Mouse (Mus musculus) stomach, embryonic 15.5 days (tissue): ENCODE data around the gene Med6. TPM values are rescaled to one million over a fixed set of nuclear protein-coding genes. Genes with fewer than 3 reads are reported as not detected.

Source experiments
- ATAC-seq: fragments of 200-750 bp; cut with Nextera tagmentation; 2 replicates; pipeline ENCODE4 v1.8.0; 2017; ENCODE audit warnings: low read depth, moderate number of reproducible peaks, moderate TSS enrichment; ENCODE audit not compliant: insufficient read depth, low FRiP score
- H3K27ac ChIP-seq: fragments of 300-500 bp; sonication (generic); 2 replicates; pipeline ENCODE4 v1.5.1; 2015; ENCODE audit warnings: mild to moderate bottlenecking, inconsistent platforms
- H3K27me3 ChIP-seq: fragments of 300-500 bp; sonication (generic); replicated peaks from 2 replicates; pipeline ENCODE4 v1.6.1; 2015; ENCODE audit warnings: inconsistent platforms
- H3K36me3 ChIP-seq: fragments of 300-500 bp; sonication (generic); 2 replicates; pipeline ENCODE4 v1.6.1; 2015; ENCODE audit warnings: inconsistent platforms
- H3K4me1 ChIP-seq: fragments of 300-500 bp; sonication (generic); 2 replicates; pipeline ENCODE4 v1.6.1; 2015; ENCODE audit warnings: inconsistent platforms
- H3K4me2 ChIP-seq: fragments of 300-500 bp; sonication (generic); 2 replicates; pipeline ENCODE4 v1.6.1; 2015; ENCODE audit warnings: mild to moderate bottlenecking, inconsistent platforms
- H3K4me3 ChIP-seq: fragments of 300-500 bp; sonication (generic); replicated peaks from 2 replicates; pipeline ENCODE4 v1.5.1; 2015; ENCODE audit warnings: inconsistent platforms
- H3K9ac ChIP-seq: fragments of 300-500 bp; sonication (generic); 2 replicates; pipeline ENCODE4 v1.6.1; 2015; ENCODE audit warnings: inconsistent platforms
- H3K9me3 ChIP-seq: fragments of 300-500 bp; sonication (generic); 2 replicates; pipeline ENCODE4 v1.6.1; 2016; ENCODE audit warnings: inconsistent platforms
- WGBS: fragments of 180-500 bp; shearing (Covaris S2); methylation state at CpG from one replicate; pipeline ENCODE4 v1.1.7; 2015; 5-methylcytosine and 5-hydroxymethylcytosine counted together
- polyA plus RNA-seq: library from polyadenylated mRNA; unstranded; fragments of >200 nt; fragmentation: Nextera tagmentation; extraction: Ambion mirVana; gene quantifications from 2 replicates; pipeline ENCODE4 v1.2.1, GENCODE M21; 2015

The Med6 gene
- 66.4 and 67.1 TPM in 2 replicates for polyA plus RNA-seq

DNA sequence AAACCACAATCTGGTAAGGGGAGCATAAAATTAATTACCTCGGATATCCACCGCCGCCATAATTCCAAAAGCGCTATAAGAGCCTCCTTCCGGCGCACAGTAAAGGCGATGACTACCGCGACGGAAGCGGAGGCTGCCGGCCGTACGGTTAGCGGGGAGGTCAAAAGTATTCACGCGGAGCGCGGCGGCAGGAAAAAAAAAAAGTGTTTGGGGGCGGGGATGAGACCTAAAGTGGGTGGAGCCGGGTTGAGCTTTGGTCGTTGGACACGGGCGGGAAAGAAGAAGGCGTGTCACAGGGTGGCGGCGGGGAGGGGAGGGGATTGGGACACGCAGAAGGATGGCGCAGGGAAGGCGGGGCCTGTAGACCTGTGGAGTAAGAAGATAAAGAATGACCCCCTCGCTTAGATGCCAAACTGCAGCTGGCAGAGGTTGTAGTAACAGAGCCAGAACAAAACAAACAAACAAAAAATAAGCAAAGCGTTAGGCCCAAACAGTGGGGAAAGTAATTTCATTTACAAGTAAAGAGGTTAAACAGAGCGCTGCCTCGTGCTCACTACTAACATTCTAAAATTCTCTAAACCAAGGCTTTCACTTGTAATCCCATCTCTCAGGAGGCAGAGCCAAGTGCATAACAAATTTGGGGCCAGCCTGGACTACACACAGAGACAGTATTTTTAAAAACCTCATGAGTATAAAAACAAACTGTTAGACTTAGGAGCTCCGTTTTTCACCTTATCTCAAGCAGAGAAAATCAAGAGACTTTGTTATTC is at the start of gene Med6:
Gene Med6, minus strand, starts transcription at position 107 of the 770 bp plus-strand sequence.
- 3% methylated on average over 36 of the region's 36 CpGs for WGBS

DNA sequence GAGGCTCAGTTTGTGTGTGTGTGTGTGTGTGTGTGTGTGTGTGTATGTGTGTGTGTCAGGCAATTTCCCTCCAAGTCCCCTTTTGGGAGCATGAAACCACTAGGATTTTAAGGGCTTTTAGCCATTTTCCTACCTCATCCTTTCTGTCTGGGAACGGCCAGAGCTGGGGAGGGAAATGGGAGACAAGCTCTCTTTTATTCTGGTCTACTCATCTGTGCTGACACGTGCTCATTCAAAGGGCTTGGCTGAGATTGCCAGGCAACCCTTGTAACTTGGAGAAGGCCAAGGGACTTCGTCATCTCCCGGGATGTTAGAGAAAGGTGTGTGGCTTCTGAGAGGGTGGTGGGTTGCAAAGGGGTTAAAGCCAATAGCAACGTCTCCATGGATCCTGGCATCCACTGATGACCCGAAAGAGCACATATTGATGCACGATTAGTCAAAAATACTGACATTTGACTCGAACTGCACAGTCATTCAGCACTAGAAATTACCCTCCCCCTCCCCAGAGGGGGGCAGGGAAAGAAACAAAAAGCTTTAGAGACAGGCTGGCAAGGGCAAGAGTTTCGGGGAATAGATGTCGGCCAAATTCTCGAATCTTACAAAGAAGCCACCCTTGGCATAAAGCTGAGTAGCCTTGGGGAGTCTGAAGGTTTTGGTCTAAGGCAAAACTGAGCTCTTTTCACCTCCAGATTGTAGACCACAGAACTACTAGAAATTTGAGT is 47.7 kb upstream of the Med6 start:
- WGBS: 64% methylated on average over 11 of the region's 11 CpGs
- Histone ChIP-seq H3K4me2 (no peak overlapping the region), H3K4me3 (no peak overlapping the region), H3K4me1 (no peaks in the 10 kb centered on the region; the same call in 1 of the 2 replicates), H3K27ac (no peak overlapping the region), H3K27me3 (no peaks in the 10 kb centered on the region), H3K9ac (no peak overlapping the region), H3K36me3 (no peaks in the 10 kb centered on the region), H3K9me3 (no peaks in the 10 kb centered on the region)
- no peak for ATAC-seq

More for the DNA sequence above, at the start of gene Med6:
- H3K9me3 ChIP-seq: no peaks in the 10 kb centered on the region
- H3K27me3 ChIP-seq: no peaks in the 10 kb centered on the region
- H3K4me1 ChIP-seq: no peaks in the 10 kb centered on the region; the same call in 1 of the 2 replicates
- H3K4me2 ChIP-seq: peak within 1 kb of the TSS; percentile 71
- H3K9ac ChIP-seq: peak within 1 kb of the TSS; percentile 55
- H3K36me3 ChIP-seq: no peaks in the 10 kb centered on the region; the same call in 1 of the 2 replicates
- H3K4me3 ChIP-seq: peak within 1 kb of the TSS; percentile 71
- H3K27ac ChIP-seq: peak within 1 kb of the TSS; percentile 77
- peak; percentile 97 for ATAC-seq

DNA sequence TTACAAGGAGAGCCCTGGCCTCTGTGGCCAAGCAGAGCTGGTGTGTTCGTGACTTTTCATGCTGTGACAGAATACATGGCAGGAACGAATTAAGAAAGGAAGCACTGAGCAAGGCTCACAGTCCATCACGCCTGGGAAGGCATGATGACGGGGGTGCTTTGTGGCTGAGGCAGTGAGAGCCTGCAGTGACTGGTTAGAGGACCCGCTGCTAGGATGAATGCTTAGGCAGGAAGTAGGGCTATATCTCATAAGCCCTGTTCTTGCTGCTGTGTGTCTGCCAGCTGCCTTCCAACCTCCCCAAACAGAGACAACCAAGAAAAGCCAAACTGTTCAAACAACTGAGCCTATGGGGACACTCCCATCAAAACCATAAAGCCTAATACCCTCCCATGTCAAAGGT is 45.8 kb upstream of the Med6 start:
- ATAC-seq: no peak
- H3K9ac ChIP-seq: no peak overlapping the region
- 50% methylated on average over 5 of the region's 5 CpGs for WGBS
- no peak overlapping the region for H3K4me2 ChIP-seq
- H3K9me3 ChIP-seq: no peaks in the 10 kb centered on the region
- no peaks in the 10 kb centered on the region for H3K36me3 ChIP-seq
- H3K4me1 ChIP-seq: no peaks in the 10 kb centered on the region; the same call in 1 of the 2 replicates
- H3K27me3 ChIP-seq: no peaks in the 10 kb centered on the region
- no peak overlapping the region for H3K27ac ChIP-seq
- no peak overlapping the region for H3K4me3 ChIP-seq

DNA sequence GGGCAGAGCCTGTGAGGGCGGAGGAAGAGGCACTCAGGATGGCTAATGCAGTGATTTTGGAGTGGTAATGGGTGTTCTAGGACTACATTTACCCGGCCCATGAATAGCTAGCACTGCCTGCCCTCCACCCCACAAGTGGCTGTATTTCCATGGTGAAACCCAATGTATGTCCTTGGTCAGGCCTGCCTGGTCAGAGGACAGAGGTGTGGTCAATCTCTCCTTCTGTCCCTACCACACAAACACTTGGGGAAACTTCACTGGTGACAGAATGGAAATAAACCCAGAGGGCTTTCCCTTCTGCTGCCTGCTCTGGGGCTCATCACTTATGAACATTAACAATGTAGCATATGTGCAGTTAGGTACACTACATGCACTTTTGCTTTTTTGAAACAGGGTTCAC is 38.4 kb upstream of the Med6 start:
- Histone ChIP-seq H3K9ac (no peak overlapping the region), H3K4me2 (no peak overlapping the region), H3K4me3 (no peak overlapping the region), H3K27ac (no peak overlapping the region), H3K9me3 (no peaks in the 10 kb centered on the region), H3K4me1 (peaks cover 8% of the 10 kb centered on the region), H3K27me3 (peaks cover 40% of the 10 kb centered on the region), H3K36me3 (no peaks in the 10 kb centered on the region)
- ATAC-seq: no peak
- WGBS: 74% methylated on average over 2 of the region's 2 CpGs

DNA sequence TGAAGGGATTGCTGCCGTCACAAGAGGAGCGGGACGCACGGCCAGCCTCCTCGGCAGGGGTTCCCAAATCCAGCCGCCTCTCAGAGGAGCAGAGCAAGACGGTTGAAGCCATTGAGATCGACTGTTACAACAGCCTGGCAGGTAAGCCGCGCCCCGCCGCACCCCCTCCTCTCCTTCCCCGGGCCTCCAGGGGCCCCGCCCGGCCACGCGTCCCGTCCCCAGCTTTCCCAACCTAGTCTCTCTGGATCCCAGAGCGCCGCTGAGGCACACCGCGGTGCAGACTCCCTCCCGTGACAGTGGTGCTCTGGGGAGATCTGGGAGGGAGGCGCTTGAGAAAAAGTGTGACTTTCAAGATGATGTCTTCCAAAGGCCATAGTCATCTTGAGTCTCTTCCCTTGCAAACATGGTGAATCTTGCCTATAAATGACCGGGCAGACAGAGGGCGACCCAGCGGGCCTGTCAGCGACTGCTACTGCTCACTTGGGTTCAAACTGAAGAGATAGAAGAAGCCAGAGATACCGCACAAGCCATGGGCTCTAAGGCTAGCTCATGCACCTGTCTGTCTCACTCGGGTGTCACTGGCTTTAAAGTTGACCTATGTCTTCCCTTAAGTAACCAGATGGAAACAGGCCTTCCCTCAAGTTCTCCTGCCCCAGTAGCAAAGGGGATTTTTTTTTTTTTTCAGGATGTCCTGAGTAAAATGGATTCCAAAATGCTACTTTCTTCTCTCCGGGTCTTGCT is 37.0 kb upstream of the Med6 start:
- H3K9ac ChIP-seq: peak overlapping the region; percentile 32; the same call in 1 of the 2 replicates
- H3K9me3 ChIP-seq: no peaks in the 10 kb centered on the region
- no peak for ATAC-seq
- H3K27ac ChIP-seq: peak overlapping the region; percentile 87
- peaks cover 40% of the 10 kb centered on the region for H3K27me3 ChIP-seq
- 2% methylated on average over 31 of the region's 31 CpGs for WGBS
- peak overlapping the region; percentile 94 for H3K4me2 ChIP-seq
- peak overlapping the region; percentile 63 for H3K4me3 ChIP-seq
- H3K4me1 ChIP-seq: peaks cover 8% of the 10 kb centered on the region
- H3K36me3 ChIP-seq: no peaks in the 10 kb centered on the region

DNA sequence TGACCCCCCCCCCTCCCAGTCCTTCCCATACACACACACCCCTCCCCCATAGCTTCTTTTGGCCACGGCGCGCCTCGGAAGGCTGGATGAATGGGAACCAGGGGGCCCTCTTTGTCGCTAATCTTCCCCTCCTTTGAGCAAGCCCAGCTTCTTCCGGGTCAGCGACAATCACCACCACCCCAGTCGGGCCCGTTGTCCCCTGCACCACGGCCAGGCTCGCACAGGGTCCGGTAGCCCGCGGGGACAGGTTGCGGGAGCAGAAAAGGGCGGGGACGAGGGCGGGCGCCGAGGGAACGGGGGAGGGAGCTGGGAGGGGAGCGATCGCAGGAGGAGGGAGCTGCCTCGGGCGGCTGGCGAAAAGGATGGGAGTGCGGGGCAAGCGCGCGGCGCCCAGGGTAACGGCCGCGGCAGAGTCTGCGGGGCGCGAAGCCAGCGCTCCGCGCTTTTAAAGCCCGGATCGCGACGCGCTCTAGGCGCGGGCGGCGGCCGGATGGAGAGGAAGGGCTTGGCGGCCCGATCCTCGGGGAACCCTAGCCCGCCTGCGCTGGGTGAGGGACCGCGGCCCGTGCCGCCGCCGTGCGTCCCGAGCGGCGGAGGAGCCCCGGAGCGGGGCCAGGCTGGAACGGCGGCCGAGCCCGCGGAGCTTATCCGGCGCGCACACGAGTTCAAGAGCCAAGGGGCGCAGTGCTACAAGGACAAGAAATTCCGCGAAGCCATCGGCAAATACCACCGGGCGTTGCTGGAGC is 36.3 kb upstream of the Med6 start, which contains the start of gene Ttc9:
Gene Ttc9, plus strand, starts transcription at position 335 of the 746 bp plus-strand sequence.
- Histone ChIP-seq H3K4me3 (peak within 1 kb of the TSS; percentile 63), H3K27me3 (peaks cover 40% of the 10 kb centered on the region), H3K9ac (peak within 1 kb of the TSS; percentile 32), H3K27ac (peak within 1 kb of the TSS; percentile 87), H3K36me3 (no peaks in the 10 kb centered on the region), H3K4me2 (peak within 1 kb of the TSS; percentile 94), H3K9me3 (no peaks in the 10 kb centered on the region), H3K4me1 (peaks cover 8% of the 10 kb centered on the region)
- WGBS: under 1% methylated on average over 76 of the region's 82 CpGs
- ATAC-seq: peak; percentile 67

DNA sequence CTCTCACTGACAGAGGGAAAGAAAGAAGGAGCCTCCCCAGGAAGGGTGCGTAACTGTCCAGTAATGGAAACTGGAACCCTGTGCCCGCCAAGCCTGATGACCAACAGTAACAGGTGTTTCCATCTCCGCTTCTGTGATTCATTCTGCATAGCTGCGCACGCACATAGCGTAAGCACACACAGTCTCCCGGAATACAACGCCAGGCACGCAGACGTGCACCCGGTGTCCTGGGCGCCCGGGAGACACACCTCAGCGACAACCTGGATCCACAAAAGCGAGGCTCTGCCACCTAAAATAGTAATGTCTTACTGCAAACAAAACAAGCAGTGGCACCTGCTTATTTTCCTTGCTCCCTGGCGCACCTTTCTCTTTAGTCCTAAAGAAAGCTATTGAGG is 35.7 kb upstream of the Med6 start:
- Histone ChIP-seq H3K36me3 (no peaks in the 10 kb centered on the region), H3K27ac (peak overlapping the region; percentile 87), H3K9me3 (no peaks in the 10 kb centered on the region), H3K9ac (no peak overlapping the region), H3K4me3 (peak overlapping the region; percentile 63), H3K4me1 (peaks cover 8% of the 10 kb centered on the region), H3K4me2 (peak overlapping the region; percentile 94), H3K27me3 (peaks cover 40% of the 10 kb centered on the region)
- 2% methylated on average over 16 of the region's 16 CpGs for WGBS
- ATAC-seq: peak; percentile 75

DNA sequence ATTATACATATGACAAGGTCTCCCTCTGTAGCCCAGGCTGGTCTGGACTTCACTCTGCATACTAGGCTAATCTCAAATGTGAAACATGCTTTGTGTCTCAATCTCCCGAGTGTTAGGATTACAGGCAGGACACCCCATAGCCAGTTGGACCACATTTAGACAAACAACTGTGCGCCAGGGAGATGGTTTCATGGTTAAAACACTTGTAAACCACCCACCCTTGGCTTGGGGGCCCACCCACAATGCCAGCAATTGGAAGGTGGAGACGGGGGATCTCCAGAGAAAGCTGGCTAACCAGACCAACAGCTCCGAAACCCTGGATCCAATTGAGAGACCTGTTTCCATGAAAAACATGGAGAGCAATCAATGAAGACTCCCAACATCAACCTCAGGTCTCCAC is 33.3 kb upstream of the Med6 start:
- Histone ChIP-seq H3K27me3 (peaks cover 38% of the 10 kb centered on the region), H3K36me3 (no peaks in the 10 kb centered on the region), H3K9ac (no peak overlapping the region), H3K4me3 (no peak overlapping the region), H3K4me1 (peaks cover 8% of the 10 kb centered on the region), H3K27ac (no peak overlapping the region), H3K9me3 (no peaks in the 10 kb centered on the region), H3K4me2 (no peak overlapping the region)
- 75% methylated on average over 4 of the region's 4 CpGs for WGBS
- ATAC-seq: no peak

DNA sequence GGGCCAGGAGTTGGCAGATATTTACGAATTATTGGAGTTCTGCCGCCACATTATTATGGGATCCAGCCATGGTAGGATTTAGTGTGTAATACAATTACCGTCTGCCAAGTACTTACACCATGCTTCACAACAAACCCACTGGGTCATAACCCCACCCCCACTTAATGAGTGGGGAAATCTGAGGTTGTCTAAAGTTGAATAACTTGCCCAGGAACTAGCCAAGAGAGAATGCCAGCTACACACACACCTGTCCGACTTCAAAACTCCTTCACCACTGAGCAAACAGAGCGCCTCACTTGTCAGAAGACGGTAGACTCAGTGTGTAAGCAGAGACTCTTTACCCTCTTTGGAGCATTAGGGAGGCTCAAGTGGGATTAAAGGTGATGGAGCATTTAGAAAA is 32.6 kb upstream of the Med6 start:
- 66% methylated on average over 6 of the region's 6 CpGs for whole genome bisulfite sequencing
- peaks cover 31% of the 10 kb centered on the region for H3K27me3 ChIP-seq

DNA sequence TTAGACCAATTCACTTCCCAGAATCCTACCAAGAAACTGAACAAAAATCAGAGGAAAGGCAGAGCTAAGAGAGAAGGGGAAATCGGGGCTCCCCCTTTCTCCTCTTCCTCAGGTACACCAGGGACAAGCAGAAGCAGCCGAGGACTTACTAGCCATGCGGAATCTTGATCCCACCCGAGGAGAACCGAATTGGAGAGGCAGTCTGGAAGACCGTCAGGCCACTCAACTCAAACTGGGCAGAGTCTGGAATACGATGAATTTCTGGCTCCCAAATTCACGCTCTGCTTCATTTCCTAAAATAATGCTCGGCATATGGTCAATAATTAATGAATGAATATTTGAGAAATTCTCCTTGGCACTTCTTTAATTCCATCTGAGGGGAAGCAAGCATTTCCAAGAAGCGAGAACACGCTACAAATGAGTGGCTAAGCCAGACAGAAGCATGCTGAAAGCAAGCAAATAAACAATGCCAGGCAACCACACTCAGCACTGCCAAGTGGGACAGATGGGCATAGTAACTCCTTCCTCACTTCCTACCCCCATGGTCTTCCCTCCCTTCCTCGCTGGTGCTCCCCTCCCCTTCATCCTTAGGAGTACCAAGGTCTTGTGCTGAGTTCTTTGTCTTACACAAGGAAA is 31.5 kb upstream of the Med6 start:
- Histone ChIP-seq H3K36me3 (no peaks in the 10 kb centered on the region), H3K27me3 (peaks cover 20% of the 10 kb centered on the region), H3K4me2 (no peak overlapping the region), H3K9me3 (no peaks in the 10 kb centered on the region), H3K9ac (no peak overlapping the region), H3K27ac (no peak overlapping the region), H3K4me3 (no peak overlapping the region), H3K4me1 (peaks cover 3% of the 10 kb centered on the region; the same call in 1 of the 2 replicates)
- no peak for ATAC-seq
- WGBS: 71% methylated on average over 12 of the region's 12 CpGs

More for the DNA sequence above, 32.6 kb upstream of the Med6 start:
- Histone ChIP-seq H3K9ac (no peak overlapping the region), H3K27ac (no peak overlapping the region), H3K36me3 (no peaks in the 10 kb centered on the region), H3K4me1 (peaks cover 8% of the 10 kb centered on the region), H3K4me3 (no peak overlapping the region), H3K4me2 (no peak overlapping the region), H3K9me3 (no peaks in the 10 kb centered on the region)
- no peak for ATAC-seq

DNA sequence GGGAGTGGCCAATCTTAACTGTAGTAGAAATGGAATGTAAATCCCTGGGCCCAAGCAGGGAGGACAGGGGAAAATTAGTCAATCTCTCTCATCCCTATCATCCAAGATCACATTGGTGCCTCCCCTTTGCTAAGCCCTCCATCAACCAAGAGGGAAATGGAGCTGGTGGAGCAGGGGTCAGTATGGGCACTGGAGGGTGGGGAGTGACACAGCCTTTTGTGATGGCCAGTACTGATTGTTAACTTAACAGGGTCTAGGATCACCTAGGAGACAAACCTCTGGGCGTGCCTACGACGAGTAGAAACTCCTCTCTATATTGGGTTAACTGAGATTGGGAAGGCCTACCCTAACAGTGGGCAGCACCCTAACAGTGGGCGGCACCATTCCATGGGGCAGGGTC is 28.6 kb upstream of the Med6 start:
- 75% methylated on average over 4 of the region's 4 CpGs for WGBS
- H3K9me3 ChIP-seq: no peaks in the 10 kb centered on the region
- no peak for ATAC-seq

More for the DNA sequence above, 28.6 kb upstream of the Med6 start:
- no peak overlapping the region for H3K27ac ChIP-seq
- H3K4me1 ChIP-seq: no peaks in the 10 kb centered on the region
- H3K4me2 ChIP-seq: no peak overlapping the region
- no peak overlapping the region for H3K4me3 ChIP-seq
- H3K36me3 ChIP-seq: no peaks in the 10 kb centered on the region
- no peaks in the 10 kb centered on the region for H3K27me3 ChIP-seq
- no peak overlapping the region for H3K9ac ChIP-seq
